Mouse (Mus musculus): ENCODE measurements at regions not wholly inside any gene's neighbourhood (a gene's known extent, or its start where the extent isn't known, plus 50 kb on each side); places are given as distances from the start of the nearest gene placed in this dataset.

DNA sequence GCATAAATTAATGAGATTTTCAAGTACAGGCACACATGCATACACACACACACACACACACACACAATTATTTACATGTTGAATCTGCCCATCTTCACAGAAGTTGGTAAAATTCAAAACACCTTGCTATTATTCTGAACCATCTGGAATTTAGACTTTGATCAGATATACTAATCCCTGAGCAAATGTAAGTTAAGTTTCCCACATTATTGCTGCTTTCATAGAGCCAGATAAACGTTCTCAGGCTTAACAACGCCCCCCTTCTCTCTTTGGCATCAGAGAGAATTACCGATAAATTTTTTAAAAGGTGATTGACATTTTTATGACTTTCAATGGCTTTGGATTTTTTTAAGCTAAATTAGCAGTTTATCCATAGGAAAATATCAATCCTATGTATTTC is 304.5 kb upstream of the Hand2 start:
- TF ChIP-seq CTCF (IDR thresholded peaks at IDR 0.05; ENCODE audit: low read depth) (no peak), EP300 (IDR thresholded peaks at IDR 0.05; ENCODE audit: low read depth) (no peak)

All from heart, postnatal 0 days (tissue).